Mouse (Mus musculus) T-helper 17 cell (primary cell): Measurements from ENCODE around the gene Hal.

ENCODE experiments used
- in situ Hi-C, 2 experiments: fragments of 300-600 bp; cut with MboI, MseI; formaldehyde crosslinking; loops; 1 replicate in 1 of 2; 2 replicates in 1 of 2; pipeline ENCODE4 v1.15.1; 2025; ENCODE audit warnings: high pct_unique_total_duplicates in 2 of 2

Gene Hal

GRCm38 (mm10) chr10:93488066-93488827, at the start of gene Hal:
Hal (plus strand) TSS chr10:93488768.
- in situ Hi-C loops = loop anchor here in 1 of 2 experiments (5.0 kb wide), 1 partner anchor 89 kb away; no protein-coding TSS in a partner anchor

- in situ Hi-C loops = no loop called here
These were observed 47.1 kb upstream of the Hal start for GRCm38 (mm10) chr10:93441501-93441900.

GRCm38 (mm10) chr10:93442183-93442582, 46.4 kb upstream of the Hal start:
- in situ Hi-C loops = no loop called here

- in situ Hi-C loops = no loop called here
These were observed 44.2 kb upstream of the Hal start for GRCm38 (mm10) chr10:93444407-93444806.

GRCm38 (mm10) chr10:93447398-93447797, 41.2 kb upstream of the Hal start:
- in situ Hi-C loops = no loop called here

- in situ Hi-C loops = no loop called here
These were observed 33.9 kb upstream of the Hal start for GRCm38 (mm10) chr10:93454652-93455014.

GRCm38 (mm10) chr10:93460106-93460505, 28.5 kb upstream of the Hal start:
- in situ Hi-C loops = no loop called here

- in situ Hi-C loops = no loop called here
These were observed 25.7 kb upstream of the Hal start for GRCm38 (mm10) chr10:93462692-93463382.

- in situ Hi-C loops = no loop called here
These were observed 25.0 kb upstream of the Hal start for GRCm38 (mm10) chr10:93463611-93464010.

- in situ Hi-C loops = no loop called here
These were observed 21.3 kb upstream of the Hal start for GRCm38 (mm10) chr10:93467259-93467658.

- in situ Hi-C loops = no loop called here
These were observed 20.8 kb upstream of the Hal start for GRCm38 (mm10) chr10:93467791-93468190.

GRCm38 (mm10) chr10:93471415-93471814, 17.2 kb upstream of the Hal start:
- in situ Hi-C loops = loop anchor here (10.0 kb wide), 2 partner anchors 47 to 787 kb away; no protein-coding TSS in a partner anchor

GRCm38 (mm10) chr10:93484511-93484910, 4.1 kb upstream of the Hal start:
- in situ Hi-C loops = no loop called here

GRCm38 (mm10) chr10:93485055-93485691, 3.4 kb upstream of the Hal start:
- in situ Hi-C loops = loop anchor here in 1 of 2 experiments (5.0 kb wide), 1 partner anchor 92 kb away; no protein-coding TSS in a partner anchor

- in situ Hi-C loops = loop anchor here in 1 of 2 experiments (5.0 kb wide), 1 partner anchor 91 kb away; no protein-coding TSS in a partner anchor
These were observed 1.9 kb upstream of the Hal start for GRCm38 (mm10) chr10:93486622-93487021.

- in situ Hi-C loops = loop anchor here in 1 of 2 experiments (5.0 kb wide), 1 partner anchor 88 kb away; no protein-coding TSS in a partner anchor
These were observed 259 bp downstream of the Hal start for GRCm38 (mm10) chr10:93488828-93489226.

GRCm38 (mm10) chr10:93490451-93490850, 1.9 kb downstream of the Hal start:
- in situ Hi-C loops = loop anchor here in 1 of 2 experiments (5.0 kb wide), 1 partner anchor 62 kb away; no protein-coding TSS in a partner anchor

GRCm38 (mm10) chr10:93500864-93501263, 12.3 kb downstream of the Hal start:
- in situ Hi-C loops = no loop called here

- in situ Hi-C loops = no loop called here
These were observed 12.8 kb downstream of the Hal start for GRCm38 (mm10) chr10:93501346-93501745.

GRCm38 (mm10) chr10:93508383-93508970, 19.9 kb downstream of the Hal start:
- in situ Hi-C loops = no loop called here

- in situ Hi-C loops = loop anchor here in 1 of 2 experiments (10.0 kb wide), 1 partner anchor 1805 kb away; no protein-coding TSS in a partner anchor
These were observed 21.1 kb downstream of the Hal start for GRCm38 (mm10) chr10:93509532-93510153.
